Mouse (Mus musculus) neural tube, embryonic 15.5 days (tissue): ENCODE measurements around the gene Baz2b. TPM values are rescaled to one million over a fixed set of nuclear protein-coding genes. Genes with fewer than 3 reads are reported as not detected.

Experiments
- ATAC-seq: fragments of 200-750 bp; cut with Nextera tagmentation; 2 replicates; pipeline ENCODE4 v1.8.0; 2017; ENCODE audit warnings: mild to moderate bottlenecking, moderate TSS enrichment, moderate library complexity; ENCODE audit not compliant: low FRiP score
- H3K27ac ChIP-seq: fragments of 300-500 bp; sonication (generic); replicated peaks from 2 replicates; pipeline ENCODE4 v1.5.1; 2015; ENCODE audit warnings: mild to moderate bottlenecking, inconsistent platforms
- H3K27me3 ChIP-seq: fragments of 300-500 bp; sonication (generic); replicated peaks from 2 replicates; pipeline ENCODE4 v1.6.1; 2015; ENCODE audit warnings: inconsistent platforms
- H3K36me3 ChIP-seq: fragments of 300-500 bp; sonication (generic); 2 replicates; pipeline ENCODE4 v1.6.1; 2015; ENCODE audit warnings: inconsistent platforms
- H3K4me1 ChIP-seq: fragments of 300-500 bp; sonication (generic); 2 replicates; pipeline ENCODE4 v1.6.1; 2015; ENCODE audit warnings: inconsistent platforms
- H3K4me2 ChIP-seq: fragments of 300-500 bp; sonication (generic); 2 replicates; pipeline ENCODE4 v1.6.1; 2015; ENCODE audit warnings: inconsistent platforms, mild to moderate bottlenecking, moderate library complexity
- H3K4me3 ChIP-seq: fragments of 300-500 bp; sonication (generic); replicated peaks from 2 replicates; pipeline ENCODE4 v1.5.1; 2015; ENCODE audit warnings: mild to moderate bottlenecking, inconsistent platforms
- H3K9ac ChIP-seq: fragments of 300-500 bp; sonication (generic); replicated peaks from 2 replicates; pipeline ENCODE4 v1.6.1; 2015; ENCODE audit warnings: mild to moderate bottlenecking, inconsistent platforms
- H3K9me3 ChIP-seq: fragments of 300-500 bp; sonication (generic); replicated peaks from 2 replicates; pipeline ENCODE4 v1.6.1; 2016; ENCODE audit warnings: inconsistent platforms
- WGBS: fragments of 180-500 bp; shearing (Covaris S2); methylation state at CpG from one replicate; pipeline ENCODE4 v1.1.7; 2015; ENCODE audit warnings: mixed read lengths; 5-methylcytosine and 5-hydroxymethylcytosine counted together
- polyA plus RNA-seq: library from polyadenylated mRNA; unstranded; fragments of >200 nt; fragmentation: Nextera tagmentation; extraction: Ambion mirVana; gene quantifications from 2 replicates; pipeline ENCODE4 v1.2.1, GENCODE M21; 2015

The Baz2b gene
- polyA plus RNA-seq, 1 experiment from 2014 or later, result 68.2 TPM

- Histone ChIP-seq H3K27ac (no peak overlapping the region), H3K9ac (no peak overlapping the region), H3K4me1 (no peaks in the 10 kb centered on the region), H3K4me2 (no peak overlapping the region), H3K27me3 (no peaks in the 10 kb centered on the region), H3K4me3 (no peak overlapping the region), H3K9me3 (no peaks in the 10 kb centered on the region), H3K36me3 (peaks cover 38% of the 10 kb centered on the region)
- WGBS, result 87% methylated on average over 9 of the region's 9 CpGs
- no peak for ATAC-seq
Observed at GRCm38 (mm10) chr2:59908048-59908447, 301.6 kb downstream of the Baz2b start.

GRCm38 (mm10) chr2:59904007-59904406 lies 305.6 kb downstream of the Baz2b start:
- H3K27ac ChIP-seq, result no peak overlapping the region
- 86% methylated on average over 7 of the region's 7 CpGs for WGBS
- H3K27me3 ChIP-seq, result no peaks in the 10 kb centered on the region
- no peaks in the 10 kb centered on the region for H3K4me1 ChIP-seq
- no peak for ATAC-seq
- H3K9ac ChIP-seq, result no peak overlapping the region
- H3K36me3 ChIP-seq, result peaks cover 30% of the 10 kb centered on the region
- H3K9me3 ChIP-seq, result no peaks in the 10 kb centered on the region
- no peak overlapping the region for H3K4me2 ChIP-seq
- no peak overlapping the region for H3K4me3 ChIP-seq

- no peak overlapping the region for H3K27ac ChIP-seq
- no peaks in the 10 kb centered on the region for H3K9me3 ChIP-seq
- no peaks in the 10 kb centered on the region for H3K27me3 ChIP-seq
- no peak for ATAC-seq
- H3K4me1 ChIP-seq, result no peaks in the 10 kb centered on the region
- WGBS, result 87% methylated on average over 4 of the region's 4 CpGs
- no peak overlapping the region for H3K4me2 ChIP-seq
- no peak overlapping the region for H3K4me3 ChIP-seq
- H3K9ac ChIP-seq, result no peak overlapping the region
- H3K36me3 ChIP-seq, result peaks cover 16% of the 10 kb centered on the region
Observed at GRCm38 (mm10) chr2:59898666-59899065, 311.0 kb downstream of the Baz2b start.

- H3K9ac ChIP-seq, result no peak overlapping the region
- H3K4me2 ChIP-seq, result no peak overlapping the region
- no peaks in the 10 kb centered on the region for H3K9me3 ChIP-seq
- H3K4me1 ChIP-seq, result no peaks in the 10 kb centered on the region
- no peaks in the 10 kb centered on the region for H3K27me3 ChIP-seq
- no peak overlapping the region for H3K27ac ChIP-seq
- H3K36me3 ChIP-seq, result peaks cover 16% of the 10 kb centered on the region
- H3K4me3 ChIP-seq, result no peak overlapping the region
- WGBS, result 80% methylated on average over 4 of the region's 7 CpGs
- peak; percentile 55; the same call in 1 of the 2 replicates for ATAC-seq
Observed at GRCm38 (mm10) chr2:59898105-59898504, 311.5 kb downstream of the Baz2b start.

- no peak overlapping the region for H3K4me3 ChIP-seq
- no peaks in the 10 kb centered on the region for H3K27me3 ChIP-seq
- no peak overlapping the region for H3K27ac ChIP-seq
- ATAC-seq, result no peak
- H3K4me2 ChIP-seq, result no peak overlapping the region
- no peaks in the 10 kb centered on the region for H3K4me1 ChIP-seq
- WGBS, result 85% methylated on average over 8 of the region's 8 CpGs
- H3K9me3 ChIP-seq, result no peaks in the 10 kb centered on the region
- peaks cover 16% of the 10 kb centered on the region for H3K36me3 ChIP-seq
- H3K9ac ChIP-seq, result no peak overlapping the region
Observed at GRCm38 (mm10) chr2:59896837-59897236, 312.8 kb downstream of the Baz2b start.

GRCm38 (mm10) chr2:59896400-59896799 lies 313.2 kb downstream of the Baz2b start:
- H3K36me3 ChIP-seq, result peaks cover 13% of the 10 kb centered on the region
- H3K9me3 ChIP-seq, result no peaks in the 10 kb centered on the region
- no peak overlapping the region for H3K9ac ChIP-seq
- no peak overlapping the region for H3K27ac ChIP-seq
- no peak overlapping the region for H3K4me2 ChIP-seq
- H3K27me3 ChIP-seq, result no peaks in the 10 kb centered on the region
- H3K4me3 ChIP-seq, result no peak overlapping the region
- 82% methylated on average over 7 of the region's 7 CpGs for WGBS
- no peak for ATAC-seq
- H3K4me1 ChIP-seq, result no peaks in the 10 kb centered on the region

- WGBS, result 48% methylated on average over 6 of the region's 6 CpGs
- ATAC-seq, result no peak
- no peak overlapping the region for H3K27ac ChIP-seq
- no peaks in the 10 kb centered on the region for H3K9me3 ChIP-seq
- no peak overlapping the region for H3K9ac ChIP-seq
- H3K4me1 ChIP-seq, result no peaks in the 10 kb centered on the region
- H3K4me3 ChIP-seq, result no peak overlapping the region
- H3K27me3 ChIP-seq, result no peaks in the 10 kb centered on the region
- no peaks in the 10 kb centered on the region for H3K36me3 ChIP-seq
- H3K4me2 ChIP-seq, result no peak overlapping the region
Observed at GRCm38 (mm10) chr2:59889699-59890098, 319.9 kb downstream of the Baz2b start.

GRCm38 (mm10) chr2:59882742-59883281 lies 326.8 kb downstream of the Baz2b start:
- ATAC-seq, result peak; percentile 19
- peaks cover 5% of the 10 kb centered on the region for H3K4me1 ChIP-seq
- WGBS, result 70% methylated on average over 8 of the region's 8 CpGs
- H3K36me3 ChIP-seq, result no peaks in the 10 kb centered on the region
- no peaks in the 10 kb centered on the region for H3K27me3 ChIP-seq
- peak overlapping the region; percentile 84 for H3K4me2 ChIP-seq
- no peak overlapping the region for H3K27ac ChIP-seq
- no peak overlapping the region for H3K9ac ChIP-seq
- H3K9me3 ChIP-seq, result no peaks in the 10 kb centered on the region
- H3K4me3 ChIP-seq, result peak overlapping the region; percentile 88

GRCm38 (mm10) chr2:59881831-59882741 lies 327.6 kb downstream of the Baz2b start, which contains the start of gene Wdsub1:
TSS of gene Wdsub1 (minus strand) at chr2:59882591.
- Histone ChIP-seq H3K9me3 (no peaks in the 10 kb centered on the region), H3K36me3 (no peaks in the 10 kb centered on the region), H3K4me2 (peak within 1 kb of the TSS; percentile 84), H3K4me1 (peaks cover 5% of the 10 kb centered on the region), H3K27ac (peak within 1 kb of the TSS; percentile 75), H3K4me3 (peak within 1 kb of the TSS; percentile 88), H3K9ac (peak within 1 kb of the TSS; percentile 78), H3K27me3 (no peaks in the 10 kb centered on the region)
- 6% methylated on average over 57 of the region's 57 CpGs for WGBS
- ATAC-seq, result peak; percentile 96

- no peak for ATAC-seq
- Histone ChIP-seq H3K4me2 (peak overlapping the region; percentile 84), H3K4me3 (peak overlapping the region; percentile 88), H3K4me1 (peaks cover 5% of the 10 kb centered on the region), H3K27me3 (no peaks in the 10 kb centered on the region), H3K9ac (no peak overlapping the region), H3K36me3 (no peaks in the 10 kb centered on the region), H3K9me3 (no peaks in the 10 kb centered on the region), H3K27ac (no peak overlapping the region)
- WGBS, result 86% methylated on average over 6 of the region's 6 CpGs
Observed at GRCm38 (mm10) chr2:59881404-59881803, 328.2 kb downstream of the Baz2b start.

- H3K4me3 ChIP-seq, result no peak overlapping the region
- WGBS, result 79% methylated on average over 19 of the region's 19 CpGs
- no peak for ATAC-seq
Observed at GRCm38 (mm10) chr2:59878221-59878620, 331.4 kb downstream of the Baz2b start.

GRCm38 (mm10) chr2:59877335-59877734 lies 332.3 kb downstream of the Baz2b start:
- ATAC-seq, result no peak
- 0 out of 2 replicates have a peak, but pooled peaks cover 6% of the 10 kb centered on the region for H3K36me3 ChIP-seq
- H3K9ac ChIP-seq, result no peak overlapping the region
- no peaks in the 10 kb centered on the region for H3K27me3 ChIP-seq
- no peaks in the 10 kb centered on the region for H3K4me1 ChIP-seq
- H3K4me2 ChIP-seq, result no peak overlapping the region
- H3K4me3 ChIP-seq, result no peak overlapping the region
- 84% methylated on average over 4 of the region's 4 CpGs for WGBS
- no peaks in the 10 kb centered on the region for H3K9me3 ChIP-seq
- H3K27ac ChIP-seq, result no peak overlapping the region

More at GRCm38 (mm10) chr2:59878221-59878620, 331.4 kb downstream of the Baz2b start:
- Histone ChIP-seq H3K27ac (no peak overlapping the region), H3K4me2 (no peak overlapping the region), H3K36me3 (0 out of 2 replicates have a peak, but pooled peaks cover 4% of the 10 kb centered on the region), H3K9me3 (no peaks in the 10 kb centered on the region), H3K9ac (no peak overlapping the region), H3K4me1 (peaks cover 5% of the 10 kb centered on the region), H3K27me3 (no peaks in the 10 kb centered on the region)
